Mouse (Mus musculus): ENCODE measurements around the gene Slc5a11. TPM values are rescaled to one million over a fixed set of nuclear protein-coding genes. Genes with fewer than 3 reads are reported as not detected.

Gene Slc5a11
- total and polyA plus RNA-seq, 2 experiments from 2014 or later: 0.16 to 0.21 TPM

DNA sequence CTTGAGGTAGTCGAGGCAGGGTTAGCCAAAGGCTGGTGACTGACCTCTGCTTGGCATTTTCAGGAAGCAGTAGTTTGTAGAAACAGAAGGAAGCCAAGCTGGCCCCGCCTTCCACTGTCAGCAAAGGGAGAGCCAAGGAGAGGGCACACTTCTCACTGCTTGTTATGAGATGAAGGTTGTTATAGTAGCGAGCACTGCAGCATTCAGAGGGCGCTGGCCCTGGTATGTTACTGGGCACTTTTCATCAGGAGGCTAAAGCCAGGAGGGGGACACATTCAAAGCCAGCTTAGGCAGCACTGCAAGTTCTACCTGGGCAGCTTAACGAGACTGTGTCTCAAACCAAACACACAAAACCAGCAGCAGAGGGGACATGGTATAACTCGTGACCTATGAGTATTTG is 7.0 kb upstream of the Slc5a11 start:
- ATAC-seq (no peak), DNase-seq (ENCODE audit: low spot score) (no peak)
- no peaks in the 10 kb centered on the region for H3K27me3 ChIP-seq (ENCODE audit: insufficient read depth, low read length)
- no peak overlapping the region for H3K27ac ChIP-seq
- H3K4me3 ChIP-seq (ENCODE audit: low read length): no peak overlapping the region
- no peaks in the 10 kb centered on the region for H3K36me3 ChIP-seq (ENCODE audit: insufficient read depth, low read length)
- WGBS: 80% methylated on average over 6 of the region's 6 CpGs
- no peaks in the 10 kb centered on the region for H3K4me1 ChIP-seq (ENCODE audit: insufficient read depth, low read length)
- TF ChIP-seq CTCF (IDR thresholded peaks at IDR 0.05; ENCODE audit: low read depth): no peak
- no peak overlapping the region for H3K9ac ChIP-seq (replicated peaks; ENCODE audit: low read length)
- no peaks in the 10 kb centered on the region for H3K9me3 ChIP-seq (ENCODE audit: low read length)
- no peak overlapping the region for H3K4me2 ChIP-seq (ENCODE audit: low read depth, low read length)

- Histone ChIP-seq H3K27ac (no peak overlapping the region), H3K4me1 (ENCODE audit: insufficient read depth, low read length) (no peaks in the 10 kb centered on the region), H3K4me2 (ENCODE audit: low read depth, low read length) (no peak overlapping the region), H3K9ac (replicated peaks; ENCODE audit: low read length) (no peak overlapping the region), H3K9me3 (ENCODE audit: low read length) (no peaks in the 10 kb centered on the region), H3K4me3 (ENCODE audit: low read length) (no peak overlapping the region), H3K36me3 (ENCODE audit: insufficient read depth, low read length) (no peaks in the 10 kb centered on the region), H3K27me3 (ENCODE audit: insufficient read depth, low read length) (no peaks in the 10 kb centered on the region)
- 80% methylated on average over 9 of the region's 9 CpGs for WGBS
- TF ChIP-seq CTCF (IDR thresholded peaks at IDR 0.05; ENCODE audit: low read depth): no peak
- DNase-seq (ENCODE audit: low spot score) (no peak), ATAC-seq (no peak)
These were observed 4.7 kb upstream of the Slc5a11 start for GRCm38 (mm10) chr7:123209864-123210263.

DNA sequence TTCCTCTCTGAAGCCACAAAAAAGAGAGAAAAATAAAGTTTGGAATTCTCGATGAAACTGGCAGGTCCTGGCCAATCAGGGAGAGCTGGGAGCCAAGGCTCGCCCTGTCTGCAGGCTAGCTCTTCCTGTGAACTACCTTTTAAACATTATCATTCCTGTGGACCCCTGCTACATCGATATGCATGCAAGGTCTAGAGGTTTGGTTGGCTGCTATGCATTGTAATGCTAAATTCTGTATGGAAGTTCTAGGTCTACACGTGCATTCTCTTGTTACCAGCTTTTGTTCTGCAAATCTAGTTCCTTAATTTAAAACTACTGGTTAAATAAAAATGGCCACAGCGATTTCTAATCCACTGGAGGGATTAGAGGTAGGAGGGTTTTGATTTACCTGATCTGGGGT is 3.1 kb upstream of the Slc5a11 start:
- H3K27me3 ChIP-seq (ENCODE audit: insufficient read depth, low read length): no peaks in the 10 kb centered on the region
- H3K4me1 ChIP-seq (ENCODE audit: insufficient read depth, low read length): no peaks in the 10 kb centered on the region
- no peaks in the 10 kb centered on the region for H3K9me3 ChIP-seq (ENCODE audit: low read length)
- H3K4me3 ChIP-seq (ENCODE audit: low read length): no peak overlapping the region
- no peak overlapping the region for H3K4me2 ChIP-seq (ENCODE audit: low read depth, low read length)
- no peak overlapping the region for H3K27ac ChIP-seq
- 52% methylated on average over 5 of the region's 5 CpGs for WGBS
- DNase-seq (ENCODE audit: low spot score) (no peak), ATAC-seq (no peak)
- no peak overlapping the region for H3K9ac ChIP-seq (replicated peaks; ENCODE audit: low read length)
- no peak for TF ChIP-seq CTCF (IDR thresholded peaks at IDR 0.05; ENCODE audit: low read depth)
- no peaks in the 10 kb centered on the region for H3K36me3 ChIP-seq (ENCODE audit: insufficient read depth, low read length)

DNA sequence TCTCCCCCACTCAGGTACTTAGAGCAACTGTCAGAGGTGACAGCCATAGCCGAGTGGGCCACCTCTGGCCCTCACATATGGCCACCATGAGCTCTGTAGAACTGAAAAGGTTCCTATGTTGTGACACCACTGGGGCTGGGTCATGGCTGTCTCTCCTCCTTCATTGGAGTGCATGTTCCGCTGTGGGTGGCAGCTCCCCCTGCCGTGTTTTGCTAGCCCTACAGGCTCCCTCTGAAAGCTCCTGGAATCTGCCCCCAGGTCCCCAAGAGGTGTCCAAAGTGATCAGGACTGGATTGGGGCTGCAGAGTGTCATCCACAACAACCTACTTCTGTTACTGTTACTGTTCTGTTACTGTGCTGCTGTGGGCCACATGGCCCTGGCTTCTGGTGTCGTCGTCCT is 2.3 kb upstream of the Slc5a11 start:
- no peak for DNase-seq (ENCODE audit: low spot score)
- Histone ChIP-seq H3K9me3 (ENCODE audit: low read length) (no peaks in the 10 kb centered on the region), H3K9ac (replicated peaks; ENCODE audit: low read length) (no peak overlapping the region), H3K27ac (no peak overlapping the region), H3K4me2 (ENCODE audit: low read depth, low read length) (no peak overlapping the region), H3K4me1 (ENCODE audit: insufficient read depth, low read length) (no peaks in the 10 kb centered on the region), H3K36me3 (ENCODE audit: insufficient read depth, low read length) (no peaks in the 10 kb centered on the region), H3K27me3 (ENCODE audit: insufficient read depth, low read length) (no peaks in the 10 kb centered on the region), H3K4me3 (ENCODE audit: low read length) (no peak overlapping the region)
- 79% methylated on average over 5 of the region's 5 CpGs for WGBS
- no peak for TF ChIP-seq CTCF (IDR thresholded peaks at IDR 0.05; ENCODE audit: low read depth)
- ATAC-seq: no peak

DNA sequence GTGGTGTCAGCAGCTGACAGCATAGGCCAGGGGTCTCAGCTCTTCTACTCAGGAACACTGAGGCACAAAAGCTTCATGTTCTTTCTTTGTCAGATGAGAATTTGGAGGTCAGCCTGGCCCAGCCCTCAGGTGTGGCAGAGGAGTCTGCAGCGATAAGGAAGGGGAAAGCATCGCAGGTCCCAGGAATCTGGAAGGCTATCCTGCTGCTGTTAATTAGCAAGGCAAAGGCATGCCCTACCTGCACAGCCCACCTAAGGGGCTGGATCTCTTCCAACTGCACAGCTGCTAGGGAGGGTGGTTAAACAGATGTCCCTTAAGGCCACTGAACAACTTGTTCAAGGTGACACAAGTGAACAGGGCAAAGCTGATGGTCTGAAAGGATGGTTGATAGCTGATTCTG is 558 bp downstream of the Slc5a11 start:
- Histone ChIP-seq H3K4me2 (ENCODE audit: low read depth, low read length) (no peak overlapping the region), H3K9me3 (ENCODE audit: low read length) (no peaks in the 10 kb centered on the region), H3K4me1 (ENCODE audit: insufficient read depth, low read length) (no peaks in the 10 kb centered on the region), H3K27ac (no peak overlapping the region), H3K9ac (replicated peaks; ENCODE audit: low read length) (no peak overlapping the region), H3K27me3 (ENCODE audit: insufficient read depth, low read length) (no peaks in the 10 kb centered on the region), H3K4me3 (ENCODE audit: low read length) (no peak overlapping the region), H3K36me3 (ENCODE audit: insufficient read depth, low read length) (no peaks in the 10 kb centered on the region)
- no peak for TF ChIP-seq CTCF (IDR thresholded peaks at IDR 0.05; ENCODE audit: low read depth)
- 63% methylated on average over 2 of the region's 2 CpGs for WGBS
- no peak for ATAC-seq
- DNase-seq (ENCODE audit: low spot score): no peak

GRCm38 (mm10) chr7:123217448-123218354 is 3.1 kb downstream of the Slc5a11 start:
- no peaks in the 10 kb centered on the region for H3K36me3 ChIP-seq (ENCODE audit: insufficient read depth, low read length)
- no peak overlapping the region for H3K4me2 ChIP-seq (ENCODE audit: low read depth, low read length)
- peak overlapping the region; percentile 28; the same call in 1 of the 2 replicates for H3K27ac ChIP-seq
- ATAC-seq (no peak), DNase-seq (ENCODE audit: low spot score) (no peak)
- no peak overlapping the region for H3K4me3 ChIP-seq (ENCODE audit: low read length)
- no peak for TF ChIP-seq CTCF (IDR thresholded peaks at IDR 0.05; ENCODE audit: low read depth)
- 68% methylated on average over 7 of the region's 7 CpGs for WGBS
- H3K4me1 ChIP-seq (ENCODE audit: insufficient read depth, low read length): no peaks in the 10 kb centered on the region
- no peak overlapping the region for H3K9ac ChIP-seq (replicated peaks; ENCODE audit: low read length)
- no peaks in the 10 kb centered on the region for H3K27me3 ChIP-seq (ENCODE audit: insufficient read depth, low read length)
- no peaks in the 10 kb centered on the region for H3K9me3 ChIP-seq (ENCODE audit: low read length)

- DNase-seq (ENCODE audit: low spot score): peak; percentile 62
- Histone ChIP-seq H3K9ac (replicated peaks; ENCODE audit: low read length) (no peak overlapping the region), H3K4me3 (ENCODE audit: low read length) (no peak overlapping the region), H3K4me2 (ENCODE audit: low read depth, low read length) (no peak overlapping the region), H3K4me1 (ENCODE audit: insufficient read depth, low read length) (no peaks in the 10 kb centered on the region), H3K9me3 (ENCODE audit: low read length) (no peaks in the 10 kb centered on the region), H3K27ac (peak overlapping the region; percentile 28), H3K27me3 (ENCODE audit: insufficient read depth, low read length) (no peaks in the 10 kb centered on the region), H3K36me3 (ENCODE audit: insufficient read depth, low read length) (no peaks in the 10 kb centered on the region)
- TF ChIP-seq CTCF (IDR thresholded peaks at IDR 0.05; ENCODE audit: low read depth): peak; percentile 2; the same call in 1 of the 2 replicates
- ATAC-seq: peak; percentile 91
- WGBS: 17% methylated on average over 6 of the region's 6 CpGs
These were observed 4.0 kb downstream of the Slc5a11 start for GRCm38 (mm10) chr7:123218620-123219019.
